Mouse (Mus musculus): ENCODE measurements around the gene Skp2. TPM values are rescaled to one million over a fixed set of nuclear protein-coding genes. Genes with fewer than 3 reads are reported as not detected.

Gene Skp2
- polyA plus RNA-seq, 1 experiment = 0.91 TPM

DNA sequence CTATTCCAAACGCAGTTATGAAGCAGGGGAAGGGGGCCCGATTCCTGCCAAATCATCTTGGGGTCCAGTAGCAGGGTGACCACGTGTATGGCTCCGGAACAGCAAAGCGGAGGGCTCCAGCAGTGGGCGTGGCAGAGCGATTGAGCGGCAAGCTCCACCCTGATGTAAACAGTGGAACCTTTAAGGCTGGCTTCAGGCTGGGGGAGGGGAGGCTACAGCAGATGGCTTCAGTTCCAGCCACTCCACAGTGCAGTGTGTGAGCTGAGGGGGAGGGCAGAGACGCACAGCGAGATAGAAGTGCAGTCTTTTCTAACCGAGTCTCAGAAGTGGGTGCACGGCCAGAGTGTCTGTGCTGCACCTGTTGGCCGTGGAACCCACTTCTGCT lies 60.9 kb downstream of the Skp2 start:
- no peak for TF ChIP-seq POLR2A (IDR thresholded peaks at IDR 0.05; ENCODE audit: low read depth, low read length)
- TF ChIP-seq CTCF (IDR thresholded peaks at IDR 0.05; ENCODE audit: extremely low read depth, insufficient read length, insufficient replicate concordance, low read depth, low read length) = no peak
- H3K4me3 ChIP-seq (ENCODE audit: low read depth, low read length) = peak overlapping the region; percentile 37
- 19% methylated on average over 13 of the region's 13 CpGs for WGBS
- H3K27ac ChIP-seq (ENCODE audit: insufficient read depth, low read depth, low read length) = no peak overlapping the region; the same call in 1 of the 2 replicates
- H3K4me1 ChIP-seq (ENCODE audit: control insufficient read depth, insufficient read depth, insufficient read length, low read length) = peaks cover 10% of the 10 kb centered on the region
- peaks cover 16% of the 10 kb centered on the region for H3K36me3 ChIP-seq (ENCODE audit: control insufficient read depth, insufficient read depth, low read length)
- no peaks in the 10 kb centered on the region for H3K27me3 ChIP-seq (ENCODE audit: control insufficient read depth, insufficient read depth, low read length)

DNA sequence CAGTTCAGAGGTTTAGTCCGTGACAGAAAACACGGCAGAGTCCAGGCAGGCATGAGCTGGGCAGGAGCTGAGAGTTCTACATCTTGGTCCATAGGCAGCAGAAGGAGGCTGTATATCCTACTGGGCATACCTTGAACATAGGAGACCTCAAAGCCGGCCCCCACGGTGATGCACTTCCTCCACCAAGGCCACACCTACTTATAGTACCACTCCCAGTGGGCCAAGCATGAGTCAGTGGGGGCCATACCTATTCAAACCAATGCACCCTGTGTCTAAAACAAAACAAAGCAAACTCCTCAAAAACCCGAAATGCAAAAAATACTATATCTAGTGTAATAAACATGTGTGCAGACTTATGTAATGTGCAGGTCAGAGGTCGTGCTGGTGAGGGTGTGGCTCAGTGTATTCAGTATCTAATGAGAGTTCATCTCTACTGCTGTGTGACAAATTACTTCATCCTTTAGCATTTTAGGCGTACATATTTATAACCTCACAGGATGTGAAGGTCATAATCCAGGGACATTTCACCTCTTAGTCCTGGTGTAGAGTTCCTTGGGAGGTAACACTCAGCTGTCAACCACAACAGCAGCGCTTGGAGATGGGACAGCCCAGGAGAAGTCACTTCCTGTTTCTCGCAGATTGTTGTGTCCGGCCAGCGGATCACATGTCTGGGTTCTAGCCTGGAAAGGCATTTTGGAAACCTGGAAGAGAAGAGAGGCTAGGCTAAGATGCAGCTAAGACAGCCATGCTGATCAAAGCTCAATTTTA lies 61.4 kb downstream of the Skp2 start:
- Histone ChIP-seq H3K36me3 (ENCODE audit: control insufficient read depth, insufficient read depth, low read length) (peaks cover 14% of the 10 kb centered on the region), H3K4me3 (ENCODE audit: low read depth, low read length) (peak overlapping the region; percentile 37), H3K27me3 (ENCODE audit: control insufficient read depth, insufficient read depth, low read length) (no peaks in the 10 kb centered on the region), H3K27ac (ENCODE audit: insufficient read depth, low read depth, low read length) (no peak overlapping the region; the same call in 1 of the 2 replicates), H3K4me1 (ENCODE audit: control insufficient read depth, insufficient read depth, insufficient read length, low read length) (peaks cover 13% of the 10 kb centered on the region)
- 49% methylated on average over 11 of the region's 11 CpGs for WGBS
- TF ChIP-seq POLR2A (IDR thresholded peaks at IDR 0.05; ENCODE audit: low read depth, low read length) (no peak), CTCF (IDR thresholded peaks at IDR 0.05; ENCODE audit: extremely low read depth, insufficient read length, insufficient replicate concordance, low read depth, low read length) (no peak)

DNA sequence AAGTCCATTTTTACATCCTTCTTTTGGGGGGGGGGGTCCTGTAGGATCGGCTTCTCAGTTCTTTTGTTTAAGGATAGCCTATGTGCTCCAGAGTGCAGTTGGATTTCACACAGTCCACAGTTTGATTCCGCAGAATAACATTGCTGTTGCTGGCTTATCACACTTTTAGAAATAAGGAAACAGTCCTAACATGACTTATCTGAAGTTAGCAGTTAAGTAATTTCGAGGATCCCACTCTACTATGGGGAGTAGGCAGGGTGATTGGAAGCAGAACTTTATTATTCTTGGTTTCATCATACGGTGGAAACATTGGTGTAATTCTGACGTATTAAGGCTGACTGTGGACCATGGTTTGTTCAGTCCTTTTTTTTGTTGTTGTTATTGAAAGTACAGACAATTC lies 64.6 kb downstream of the Skp2 start:
- Histone ChIP-seq H3K4me3 (ENCODE audit: low read depth, low read length) (no peak overlapping the region), H3K36me3 (ENCODE audit: control insufficient read depth, insufficient read depth, low read length) (peaks cover 11% of the 10 kb centered on the region), H3K4me1 (ENCODE audit: control insufficient read depth, insufficient read depth, insufficient read length, low read length) (peaks cover 20% of the 10 kb centered on the region), H3K27ac (ENCODE audit: insufficient read depth, low read depth, low read length) (no peak overlapping the region), H3K27me3 (ENCODE audit: control insufficient read depth, insufficient read depth, low read length) (no peaks in the 10 kb centered on the region)
- TF ChIP-seq CTCF (IDR thresholded peaks at IDR 0.05; ENCODE audit: extremely low read depth, insufficient read length, insufficient replicate concordance, low read depth, low read length) (no peak), POLR2A (IDR thresholded peaks at IDR 0.05; ENCODE audit: low read depth, low read length) (no peak)
- 37% methylated on average over 5 of the region's 5 CpGs for WGBS

DNA sequence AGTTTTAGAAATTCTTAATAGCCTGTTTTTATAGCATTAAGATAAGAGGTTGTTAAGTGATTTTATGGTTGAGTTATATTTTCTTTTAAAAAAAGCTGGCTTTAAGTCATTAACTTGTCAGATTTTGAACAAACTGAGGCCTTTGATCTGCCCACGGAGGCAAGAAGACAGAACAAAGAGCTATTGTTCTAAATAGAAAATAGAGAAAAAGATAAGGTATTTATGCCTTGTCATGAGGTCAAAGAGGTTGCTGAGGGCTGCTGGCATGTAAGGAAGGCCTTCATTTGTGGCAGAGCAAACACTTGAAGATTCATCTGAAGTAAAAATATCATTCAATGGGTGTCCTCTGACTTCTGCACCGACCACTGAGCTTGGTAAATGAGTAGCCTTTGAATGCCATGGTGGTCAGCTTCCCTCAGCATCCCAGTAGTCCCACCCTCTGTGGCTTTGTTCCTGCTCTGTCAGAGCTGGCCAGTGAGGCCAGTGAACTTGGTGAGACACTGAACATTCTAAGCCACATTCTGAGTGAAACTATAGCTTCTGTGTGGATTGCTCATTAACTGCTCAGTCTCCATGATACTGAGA lies 66.0 kb downstream of the Skp2 start:
- WGBS = 14% methylated on average over 2 of the region's 2 CpGs
- no peak for TF ChIP-seq POLR2A (IDR thresholded peaks at IDR 0.05; ENCODE audit: low read depth, low read length)
- TF ChIP-seq CTCF (IDR thresholded peaks at IDR 0.05; ENCODE audit: extremely low read depth, insufficient read length, insufficient replicate concordance, low read depth, low read length) = no peak
- H3K36me3 ChIP-seq (ENCODE audit: control insufficient read depth, insufficient read depth, low read length) = peaks cover 11% of the 10 kb centered on the region
- no peak overlapping the region for H3K4me3 ChIP-seq (ENCODE audit: low read depth, low read length)
- H3K27me3 ChIP-seq (ENCODE audit: control insufficient read depth, insufficient read depth, low read length) = no peaks in the 10 kb centered on the region
- peak overlapping the region; percentile 74 for H3K27ac ChIP-seq (ENCODE audit: insufficient read depth, low read depth, low read length)
- peaks cover 16% of the 10 kb centered on the region for H3K4me1 ChIP-seq (ENCODE audit: control insufficient read depth, insufficient read depth, insufficient read length, low read length)

DNA sequence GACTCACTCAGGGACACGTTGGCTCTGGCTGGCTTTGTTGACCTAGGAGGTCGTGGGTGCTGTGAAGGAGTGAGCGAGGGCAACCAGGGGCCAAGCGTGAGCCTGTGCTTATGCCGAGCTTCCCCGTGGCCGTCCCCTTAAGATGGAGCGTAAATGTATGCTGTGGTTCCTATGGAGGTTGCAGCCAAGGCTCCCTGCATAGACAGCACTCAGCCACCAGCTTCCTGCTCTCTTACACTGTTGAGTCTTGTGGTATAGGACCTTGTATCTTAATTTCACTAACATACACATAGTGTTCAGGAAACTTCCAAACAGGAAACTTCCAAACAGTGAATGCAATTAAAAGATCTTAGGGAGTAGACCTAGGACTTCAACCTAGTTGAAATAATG lies 66.5 kb downstream of the Skp2 start:
- Histone ChIP-seq H3K4me3 (ENCODE audit: low read depth, low read length) (no peak overlapping the region), H3K4me1 (ENCODE audit: control insufficient read depth, insufficient read depth, insufficient read length, low read length) (peaks cover 13% of the 10 kb centered on the region), H3K36me3 (ENCODE audit: control insufficient read depth, insufficient read depth, low read length) (peaks cover 11% of the 10 kb centered on the region), H3K27ac (ENCODE audit: insufficient read depth, low read depth, low read length) (peak overlapping the region; percentile 79), H3K27me3 (ENCODE audit: control insufficient read depth, insufficient read depth, low read length) (no peaks in the 10 kb centered on the region)
- TF ChIP-seq CTCF (IDR thresholded peaks at IDR 0.05; ENCODE audit: extremely low read depth, insufficient read length, insufficient replicate concordance, low read depth, low read length) (no peak), POLR2A (IDR thresholded peaks at IDR 0.05; ENCODE audit: low read depth, low read length) (no peak)
- WGBS = 31% methylated on average over 8 of the region's 8 CpGs

DNA sequence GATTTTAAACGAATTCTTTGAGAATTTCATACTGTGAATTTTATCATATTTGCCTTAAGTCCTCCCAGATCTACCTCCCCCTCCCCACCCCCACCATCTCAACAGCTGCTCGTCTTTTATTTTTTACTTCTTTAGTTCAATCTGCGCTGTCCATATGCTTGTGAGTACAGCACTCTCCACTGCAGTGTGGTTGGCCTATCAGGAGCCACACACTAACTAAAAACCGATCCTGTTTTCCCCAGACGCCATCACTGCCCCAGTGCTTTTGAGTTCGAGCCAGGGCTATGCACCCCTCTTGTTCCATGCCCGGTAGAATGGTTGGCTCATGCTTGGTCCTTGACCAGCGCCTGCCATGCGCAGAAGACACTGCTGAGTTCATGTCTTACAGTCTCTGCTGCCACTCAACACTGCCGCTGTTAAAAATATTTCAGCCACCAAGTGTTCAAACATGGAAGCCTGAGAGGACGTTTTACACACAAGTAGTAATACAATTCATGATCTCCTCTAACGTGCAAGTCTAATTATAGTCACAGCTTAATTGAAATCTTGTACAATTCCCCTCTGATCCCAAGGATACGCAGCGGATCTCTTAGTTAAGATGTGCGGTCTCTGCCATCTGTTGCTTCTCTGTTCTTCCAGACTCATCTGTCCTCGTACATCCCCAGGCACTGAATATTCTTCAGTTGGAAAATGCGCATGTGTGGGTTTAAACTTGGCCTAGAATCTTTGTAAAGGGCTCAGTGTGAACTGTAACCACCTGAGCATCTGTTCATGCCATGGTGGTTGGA lies 67.1 kb downstream of the Skp2 start:
- Histone ChIP-seq H3K4me3 (ENCODE audit: low read depth, low read length) (no peak overlapping the region), H3K36me3 (ENCODE audit: control insufficient read depth, insufficient read depth, low read length) (peaks cover 7% of the 10 kb centered on the region; the same call in 1 of the 2 replicates), H3K27ac (ENCODE audit: insufficient read depth, low read depth, low read length) (peak overlapping the region; percentile 79), H3K27me3 (ENCODE audit: control insufficient read depth, insufficient read depth, low read length) (no peaks in the 10 kb centered on the region), H3K4me1 (ENCODE audit: control insufficient read depth, insufficient read depth, insufficient read length, low read length) (peaks cover 13% of the 10 kb centered on the region)
- 74% methylated on average over 17 of the region's 17 CpGs for WGBS
- no peak for TF ChIP-seq CTCF (IDR thresholded peaks at IDR 0.05; ENCODE audit: extremely low read depth, insufficient read length, insufficient replicate concordance, low read depth, low read length)

DNA sequence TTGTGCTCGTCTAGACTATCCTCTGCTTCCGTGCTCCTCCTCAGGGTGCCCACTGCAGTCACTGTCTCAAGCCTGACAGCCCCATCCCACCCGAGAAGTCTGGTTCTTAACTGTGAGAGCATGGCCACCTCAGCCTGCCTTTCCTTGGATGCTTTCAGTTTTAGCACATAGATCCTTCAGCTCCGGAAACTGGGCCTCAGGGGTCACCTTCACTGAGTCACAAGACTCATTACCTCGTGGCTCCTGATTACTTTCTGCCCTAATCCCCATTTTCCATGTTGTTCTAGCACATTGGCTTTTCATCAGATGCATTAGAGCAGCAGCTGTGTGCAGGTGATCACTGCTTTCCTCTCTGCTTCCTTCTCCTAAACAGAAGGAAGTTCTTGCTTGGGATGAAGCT lies 67.8 kb downstream of the Skp2 start:
- no peak overlapping the region for H3K4me3 ChIP-seq (ENCODE audit: low read depth, low read length)
- peaks cover 13% of the 10 kb centered on the region for H3K4me1 ChIP-seq (ENCODE audit: control insufficient read depth, insufficient read depth, insufficient read length, low read length)
- TF ChIP-seq POLR2A (IDR thresholded peaks at IDR 0.05; ENCODE audit: low read depth, low read length) (no peak), CTCF (IDR thresholded peaks at IDR 0.05; ENCODE audit: extremely low read depth, insufficient read length, insufficient replicate concordance, low read depth, low read length) (no peak)
- H3K27ac ChIP-seq (ENCODE audit: insufficient read depth, low read depth, low read length) = no peak overlapping the region; the same call in 1 of the 2 replicates
- H3K27me3 ChIP-seq (ENCODE audit: control insufficient read depth, insufficient read depth, low read length) = no peaks in the 10 kb centered on the region
- H3K36me3 ChIP-seq (ENCODE audit: control insufficient read depth, insufficient read depth, low read length) = 0 out of 2 replicates have a peak, but pooled peaks cover 2% of the 10 kb centered on the region
- whole genome bisulfite sequencing = 64% methylated on average over 5 of the region's 5 CpGs
